Mouse (Mus musculus): ENCODE measurements at regions not wholly inside any gene's neighbourhood (a gene's known extent, or its start where the extent isn't known, plus 50 kb on each side); places are given as distances from the start of the nearest gene placed in this dataset.
A peak's percentile ranks its signal among the peaks of the same experiment; 100 is the strongest.

- 7% methylated on average over 3 of the region's 3 CpGs for WGBS
- ATAC-seq (ENCODE audit: low FRiP score, low TSS enrichment) (no peak), DNase-seq (no peak)
- Histone ChIP-seq H3K27me3 (ENCODE audit: control insufficient read depth, insufficient read depth, low read length) (no peaks in the 10 kb centered on the region), H3K27ac (replicated peaks; ENCODE audit: low read depth, low read length) (no peak overlapping the region), H3K9me3 (ENCODE audit: control insufficient read depth, low read length) (no peaks in the 10 kb centered on the region), H3K36me3 (ENCODE audit: control insufficient read depth, insufficient read depth, low read length) (no peaks in the 10 kb centered on the region), H3K4me2 (ENCODE audit: low read length) (no peak overlapping the region), H3K4me3 (replicated peaks; ENCODE audit: low read depth, low read length) (no peak overlapping the region), H3K4me1 (ENCODE audit: control insufficient read depth, insufficient read depth, low read length) (no peaks in the 10 kb centered on the region), H3K9ac (replicated peaks; ENCODE audit: low read length) (no peak overlapping the region)
Observed at GRCm38 (mm10) chr1:158170006-158170405, 186.1 kb downstream of the Brinp2 start.

GRCm38 (mm10) chr1:158180095-158180494 lies 176.0 kb downstream of the Brinp2 start:
- Histone ChIP-seq H3K9me3 (ENCODE audit: control insufficient read depth, low read length) (no peaks in the 10 kb centered on the region), H3K27ac (replicated peaks; ENCODE audit: low read depth, low read length) (no peak overlapping the region), H3K36me3 (ENCODE audit: control insufficient read depth, insufficient read depth, low read length) (no peaks in the 10 kb centered on the region), H3K4me2 (ENCODE audit: low read length) (no peak overlapping the region), H3K4me1 (ENCODE audit: control insufficient read depth, insufficient read depth, low read length) (no peaks in the 10 kb centered on the region), H3K27me3 (ENCODE audit: control insufficient read depth, insufficient read depth, low read length) (no peaks in the 10 kb centered on the region), H3K4me3 (replicated peaks; ENCODE audit: low read depth, low read length) (no peak overlapping the region), H3K9ac (replicated peaks; ENCODE audit: low read length) (no peak overlapping the region)
- WGBS, result 61% methylated on average over 4 of the region's 4 CpGs
- no peak for ATAC-seq (ENCODE audit: low FRiP score, low TSS enrichment)
- DNase-seq, result peak; percentile 33

- ATAC-seq (ENCODE audit: low FRiP score, low TSS enrichment) (no peak), DNase-seq (no peak)
- no peak overlapping the region for H3K4me2 ChIP-seq (ENCODE audit: low read length)
- no peaks in the 10 kb centered on the region for H3K4me1 ChIP-seq (ENCODE audit: control insufficient read depth, insufficient read depth, low read length)
- H3K9me3 ChIP-seq (ENCODE audit: control insufficient read depth, low read length), result no peaks in the 10 kb centered on the region
- H3K27me3 ChIP-seq (ENCODE audit: control insufficient read depth, insufficient read depth, low read length), result no peaks in the 10 kb centered on the region
- no peaks in the 10 kb centered on the region for H3K36me3 ChIP-seq (ENCODE audit: control insufficient read depth, insufficient read depth, low read length)
- H3K4me3 ChIP-seq (replicated peaks; ENCODE audit: low read depth, low read length), result no peak overlapping the region
- 87% methylated on average over 1 of the region's 1 CpGs for WGBS
- H3K9ac ChIP-seq (replicated peaks; ENCODE audit: low read length), result no peak overlapping the region
- H3K27ac ChIP-seq (replicated peaks; ENCODE audit: low read depth, low read length), result no peak overlapping the region
Observed at GRCm38 (mm10) chr1:158181296-158181695, 174.8 kb downstream of the Brinp2 start.

- 75% methylated on average over 8 of the region's 8 CpGs for WGBS
- H3K9me3 ChIP-seq (ENCODE audit: control insufficient read depth, low read length), result no peaks in the 10 kb centered on the region
- ATAC-seq (ENCODE audit: low FRiP score, low TSS enrichment), result no peak
- no peak overlapping the region for H3K4me3 ChIP-seq (replicated peaks; ENCODE audit: low read depth, low read length)
- no peak for DNase-seq
- H3K4me2 ChIP-seq (ENCODE audit: low read length), result no peak overlapping the region
- H3K9ac ChIP-seq (replicated peaks; ENCODE audit: low read length), result no peak overlapping the region
- H3K27me3 ChIP-seq (ENCODE audit: control insufficient read depth, insufficient read depth, low read length), result no peaks in the 10 kb centered on the region
- 0 out of 2 replicates have a peak, but pooled peaks cover under 1% of the 10 kb centered on the region for H3K4me1 ChIP-seq (ENCODE audit: control insufficient read depth, insufficient read depth, low read length)
- H3K27ac ChIP-seq (replicated peaks; ENCODE audit: low read depth, low read length), result no peak overlapping the region
- H3K36me3 ChIP-seq (ENCODE audit: control insufficient read depth, insufficient read depth, low read length), result no peaks in the 10 kb centered on the region
Observed at GRCm38 (mm10) chr1:158187651-158188050, 168.5 kb downstream of the Brinp2 start.

GRCm38 (mm10) chr1:158192841-158193551 lies 163.1 kb downstream of the Brinp2 start:
- Histone ChIP-seq H3K4me3 (replicated peaks; ENCODE audit: low read depth, low read length) (no peak overlapping the region), H3K27ac (replicated peaks; ENCODE audit: low read depth, low read length) (0 out of 2 replicates have a peak overlapping the region, but pooled peaks have one; percentile 8), H3K9me3 (ENCODE audit: control insufficient read depth, low read length) (no peaks in the 10 kb centered on the region), H3K4me2 (ENCODE audit: low read length) (no peak overlapping the region), H3K4me1 (ENCODE audit: control insufficient read depth, insufficient read depth, low read length) (0 out of 2 replicates have a peak, but pooled peaks cover 9% of the 10 kb centered on the region), H3K27me3 (ENCODE audit: control insufficient read depth, insufficient read depth, low read length) (no peaks in the 10 kb centered on the region), H3K36me3 (ENCODE audit: control insufficient read depth, insufficient read depth, low read length) (no peaks in the 10 kb centered on the region), H3K9ac (replicated peaks; ENCODE audit: low read length) (no peak overlapping the region)
- WGBS, result 43% methylated on average over 12 of the region's 12 CpGs
- DNase-seq (peak; percentile 60), ATAC-seq (ENCODE audit: low FRiP score, low TSS enrichment) (peak; percentile 67; the same call in 1 of the 2 replicates)

GRCm38 (mm10) chr1:158193968-158194565 lies 162.1 kb downstream of the Brinp2 start:
- no peak overlapping the region for H3K27ac ChIP-seq (replicated peaks; ENCODE audit: low read depth, low read length)
- ATAC-seq (ENCODE audit: low FRiP score, low TSS enrichment), result no peak
- H3K4me2 ChIP-seq (ENCODE audit: low read length), result no peak overlapping the region
- no peak overlapping the region for H3K4me3 ChIP-seq (replicated peaks; ENCODE audit: low read depth, low read length)
- H3K27me3 ChIP-seq (ENCODE audit: control insufficient read depth, insufficient read depth, low read length), result no peaks in the 10 kb centered on the region
- H3K9me3 ChIP-seq (ENCODE audit: control insufficient read depth, low read length), result no peaks in the 10 kb centered on the region
- no peak overlapping the region for H3K9ac ChIP-seq (replicated peaks; ENCODE audit: low read length)
- no peak for DNase-seq
- no peaks in the 10 kb centered on the region for H3K36me3 ChIP-seq (ENCODE audit: control insufficient read depth, insufficient read depth, low read length)
- 80% methylated on average over 12 of the region's 12 CpGs for WGBS
- H3K4me1 ChIP-seq (ENCODE audit: control insufficient read depth, insufficient read depth, low read length), result 0 out of 2 replicates have a peak, but pooled peaks cover 9% of the 10 kb centered on the region

Measured in midbrain, embryonic 14.5 days (tissue).